Mouse (Mus musculus) embryonic facial prominence, embryonic 10.5 days (tissue): ENCODE measurements around the gene Rps3. TPM values are rescaled to one million over a fixed set of nuclear protein-coding genes. Genes with fewer than 3 reads are reported as not detected.

ENCODE experiments used
- DNase-seq: peaks from one replicate; pipeline ENCODE4 v3.0.0-alpha.2; 2017; ENCODE audit warnings: low spot score
- H3K27ac ChIP-seq: fragments of 300-500 bp; sonication (generic); replicated peaks from 2 replicates; pipeline ENCODE4 v1.5.1; 2016; ENCODE audit warnings: mild to moderate bottlenecking
- H3K27me3 ChIP-seq: fragments of 300-500 bp; sonication (generic); replicated peaks from 2 replicates; pipeline ENCODE4 v1.6.1; 2016; ENCODE audit warnings: low read depth, mild to moderate bottlenecking; ENCODE audit not compliant: poor library complexity, severe bottlenecking
- H3K36me3 ChIP-seq: fragments of 300-500 bp; sonication (generic); replicated peaks from 2 replicates; pipeline ENCODE4 v1.6.1; 2016; ENCODE audit warnings: mild to moderate bottlenecking, moderate library complexity
- H3K4me1 ChIP-seq: fragments of 300-500 bp; sonication (generic); 2 replicates; pipeline ENCODE4 v1.6.1; 2016
- H3K4me3 ChIP-seq: fragments of 300-500 bp; sonication (generic); 2 replicates; pipeline ENCODE4 v1.5.1; 2016; ENCODE audit warnings: mild to moderate bottlenecking, moderate library complexity
- H3K9me3 ChIP-seq: fragments of 300-500 bp; sonication (generic); 2 replicates; pipeline ENCODE4 v1.6.1; 2016; ENCODE audit warnings: mild to moderate bottlenecking
- WGBS: fragments of 180-500 bp; shearing (Covaris S2); methylation state at CpG from one replicate; pipeline ENCODE4 v1.1.7; 2016; 5-methylcytosine and 5-hydroxymethylcytosine counted together
- polyA plus RNA-seq: library from polyadenylated mRNA; unstranded; fragments of >200 nt; fragmentation: Nextera tagmentation; extraction: Ambion mirVana; gene quantifications from 2 replicates; pipeline ENCODE4 v1.2.1, GENCODE M21; 2016

Gene Rps3
- polyA plus RNA-seq, 1 experiment from 2014 or later = 805 TPM

DNA sequence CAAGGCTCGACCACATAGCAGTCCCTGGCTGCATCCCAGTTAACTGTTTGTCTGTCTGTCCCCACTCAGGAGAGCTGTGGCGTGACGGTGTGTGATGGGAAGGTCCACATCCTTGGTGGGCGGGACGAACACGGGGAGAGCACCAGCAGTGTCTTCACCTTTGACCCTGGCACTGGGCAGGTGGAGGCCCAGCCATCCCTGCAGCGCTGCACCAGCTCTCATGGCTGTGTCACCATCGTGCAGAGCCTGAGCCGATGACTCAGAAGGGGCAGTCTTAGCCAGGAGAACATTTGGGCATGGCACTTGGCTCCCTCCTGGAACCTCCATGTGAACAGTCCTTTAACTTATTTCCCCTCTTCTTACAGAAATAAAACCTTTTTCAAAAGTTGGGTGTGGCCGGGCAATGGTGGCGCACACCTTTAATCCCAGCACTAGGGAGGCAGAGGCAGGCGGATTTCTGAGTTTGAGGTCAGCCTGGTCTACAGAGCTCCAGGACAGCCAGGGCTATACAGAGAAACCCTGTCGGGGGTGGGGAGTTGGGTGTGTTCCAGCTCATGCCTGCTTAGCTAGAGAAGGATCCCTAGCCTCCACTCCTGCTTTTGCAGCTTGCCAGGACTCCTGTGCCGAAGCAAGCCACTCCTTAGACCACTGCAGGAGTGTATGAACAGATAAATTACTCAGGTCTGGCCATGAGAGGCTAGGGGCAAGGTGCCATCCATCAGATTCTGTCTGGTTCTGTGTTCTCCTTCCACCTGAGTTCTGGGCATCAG lies 9.7 kb downstream of the Rps3 start:
- peaks cover 21% of the 10 kb centered on the region for H3K4me1 ChIP-seq
- WGBS = 88% methylated on average over 14 of the region's 14 CpGs
- H3K36me3 ChIP-seq = peaks cover 78% of the 10 kb centered on the region
- H3K9me3 ChIP-seq = no peaks in the 10 kb centered on the region
- peaks cover 22% of the 10 kb centered on the region for H3K27me3 ChIP-seq
- no peak for DNase-seq
- no peak overlapping the region for H3K27ac ChIP-seq
- H3K4me3 ChIP-seq = no peak overlapping the region

DNA sequence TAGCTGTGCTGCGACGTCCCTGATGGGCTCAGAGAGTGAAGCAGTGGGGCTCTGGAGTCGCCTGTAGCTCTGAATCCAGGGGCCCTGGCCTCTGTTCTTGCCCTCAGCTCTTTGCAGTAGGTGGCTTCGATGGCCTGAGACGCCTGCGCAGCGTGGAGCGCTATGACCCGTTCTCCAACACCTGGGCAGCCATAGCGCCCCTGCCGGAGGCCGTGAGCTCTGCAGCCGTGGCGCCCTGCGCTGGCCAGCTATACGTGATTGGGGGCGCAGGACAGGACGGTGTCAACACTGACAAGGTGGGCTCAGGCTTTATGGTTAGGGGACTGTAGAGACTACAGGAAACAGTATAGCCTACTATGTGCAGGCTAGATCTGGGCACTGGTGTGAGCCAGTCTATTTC lies 12.0 kb downstream of the Rps3 start:
- peaks cover 39% of the 10 kb centered on the region for H3K27me3 ChIP-seq
- H3K4me1 ChIP-seq = peaks cover 39% of the 10 kb centered on the region
- peaks cover 55% of the 10 kb centered on the region for H3K36me3 ChIP-seq
- H3K27ac ChIP-seq = no peak overlapping the region
- no peak for DNase-seq
- H3K4me3 ChIP-seq = no peak overlapping the region
- WGBS = 58% methylated on average over 18 of the region's 18 CpGs
- H3K9me3 ChIP-seq = no peaks in the 10 kb centered on the region

DNA sequence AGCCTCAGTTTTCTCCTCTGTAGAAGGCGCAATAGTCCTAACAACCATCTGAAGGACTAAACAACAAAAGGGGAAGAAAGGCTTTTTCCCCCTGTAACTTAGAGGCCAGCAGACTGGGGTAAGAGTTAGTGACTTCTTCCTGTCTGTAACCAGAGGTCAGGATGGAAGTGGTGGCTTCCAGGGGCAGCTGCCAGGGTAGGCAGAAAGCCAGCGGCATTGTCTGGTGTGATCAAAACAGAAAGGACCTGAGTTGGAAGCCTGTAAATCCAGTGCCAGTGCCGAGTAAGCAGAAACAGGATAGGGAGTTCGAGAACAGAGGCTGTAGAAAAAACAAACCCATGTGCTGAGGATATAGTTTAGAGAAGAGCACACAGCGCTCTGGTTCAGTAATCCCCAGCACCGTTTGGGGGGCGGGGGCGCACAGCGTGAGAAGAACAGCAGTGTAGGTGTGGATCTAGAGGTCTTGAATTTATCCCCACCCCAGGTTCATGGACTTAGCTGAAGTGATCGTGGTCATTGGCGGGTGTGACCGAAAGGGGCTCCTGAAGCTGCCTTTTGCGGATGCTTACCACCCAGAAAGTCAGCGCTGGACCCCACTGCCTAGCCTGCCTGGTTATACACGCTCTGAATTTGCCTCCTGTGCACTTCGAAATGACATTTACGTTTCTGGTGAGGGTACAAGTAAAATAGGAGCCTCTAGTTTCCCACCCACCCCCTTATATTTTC lies 13.7 kb downstream of the Rps3 start:
- DNase-seq = no peak
- Histone ChIP-seq H3K4me3 (no peak overlapping the region), H3K9me3 (no peaks in the 10 kb centered on the region), H3K36me3 (peaks cover 42% of the 10 kb centered on the region), H3K27ac (no peak overlapping the region), H3K4me1 (peaks cover 45% of the 10 kb centered on the region), H3K27me3 (peaks cover 43% of the 10 kb centered on the region)
- WGBS = 84% methylated on average over 17 of the region's 17 CpGs

GRCm38 (mm10) chr7:99468283-99469132 lies 15.0 kb downstream of the Rps3 start:
- H3K27me3 ChIP-seq = peaks cover 43% of the 10 kb centered on the region

DNA sequence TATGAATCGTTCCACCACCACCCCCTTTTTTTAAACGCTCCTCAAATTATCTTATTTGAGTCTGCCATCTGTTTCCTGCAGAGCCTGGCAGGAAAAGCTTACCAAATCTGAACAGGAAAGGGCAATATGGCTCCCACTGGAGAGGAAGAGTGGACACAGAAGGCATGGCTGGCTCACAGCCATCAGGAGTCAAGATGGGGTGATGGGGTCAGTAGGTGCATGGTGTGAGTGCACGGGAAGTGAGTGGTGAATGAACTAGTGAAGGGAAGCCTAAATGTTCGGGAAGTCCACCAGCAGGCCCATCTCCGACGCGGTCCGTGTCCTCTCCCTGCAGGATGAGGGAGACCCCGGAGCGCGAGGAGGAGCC lies 15.6 kb downstream of the Rps3 start:
- Histone ChIP-seq H3K27ac (peak overlapping the region; percentile 90), H3K9me3 (no peaks in the 10 kb centered on the region), H3K27me3 (peaks cover 43% of the 10 kb centered on the region), H3K4me3 (peak overlapping the region; percentile 65), H3K36me3 (peaks cover 22% of the 10 kb centered on the region), H3K4me1 (peaks cover 38% of the 10 kb centered on the region)
- DNase-seq = no peak
- 26% methylated on average over 11 of the region's 11 CpGs for whole genome bisulfite sequencing

More at GRCm38 (mm10) chr7:99468283-99469132, 15.0 kb downstream of the Rps3 start:
- H3K4me3 ChIP-seq = peak overlapping the region; percentile 65
- H3K9me3 ChIP-seq = no peaks in the 10 kb centered on the region
- 3% methylated on average over 145 of the region's 145 CpGs for WGBS
- peaks cover 38% of the 10 kb centered on the region for H3K4me1 ChIP-seq
- H3K27ac ChIP-seq = peak overlapping the region; percentile 90
- peak; percentile 87 for DNase-seq
- peaks cover 28% of the 10 kb centered on the region for H3K36me3 ChIP-seq

- Histone ChIP-seq H3K27me3 (peaks cover 41% of the 10 kb centered on the region), H3K27ac (peak within 1 kb of the TSS; percentile 72), H3K4me1 (peaks cover 38% of the 10 kb centered on the region), H3K36me3 (peaks cover 5% of the 10 kb centered on the region), H3K4me3 (peak within 1 kb of the TSS; percentile 31), H3K9me3 (no peaks in the 10 kb centered on the region)
- DNase-seq = no peak
- 18% methylated on average over 8 of the region's 8 CpGs for WGBS
Observed at GRCm38 (mm10) chr7:99465811-99466210, 17.7 kb downstream of the Rps3 start, which contains the start of gene Klhl35. TSS of gene Klhl35 (plus strand) at chr7:99466004.

- 89% methylated on average over 2 of the region's 2 CpGs for WGBS
Observed at GRCm38 (mm10) chr7:99463120-99463519, 20.4 kb downstream of the Rps3 start.

DNA sequence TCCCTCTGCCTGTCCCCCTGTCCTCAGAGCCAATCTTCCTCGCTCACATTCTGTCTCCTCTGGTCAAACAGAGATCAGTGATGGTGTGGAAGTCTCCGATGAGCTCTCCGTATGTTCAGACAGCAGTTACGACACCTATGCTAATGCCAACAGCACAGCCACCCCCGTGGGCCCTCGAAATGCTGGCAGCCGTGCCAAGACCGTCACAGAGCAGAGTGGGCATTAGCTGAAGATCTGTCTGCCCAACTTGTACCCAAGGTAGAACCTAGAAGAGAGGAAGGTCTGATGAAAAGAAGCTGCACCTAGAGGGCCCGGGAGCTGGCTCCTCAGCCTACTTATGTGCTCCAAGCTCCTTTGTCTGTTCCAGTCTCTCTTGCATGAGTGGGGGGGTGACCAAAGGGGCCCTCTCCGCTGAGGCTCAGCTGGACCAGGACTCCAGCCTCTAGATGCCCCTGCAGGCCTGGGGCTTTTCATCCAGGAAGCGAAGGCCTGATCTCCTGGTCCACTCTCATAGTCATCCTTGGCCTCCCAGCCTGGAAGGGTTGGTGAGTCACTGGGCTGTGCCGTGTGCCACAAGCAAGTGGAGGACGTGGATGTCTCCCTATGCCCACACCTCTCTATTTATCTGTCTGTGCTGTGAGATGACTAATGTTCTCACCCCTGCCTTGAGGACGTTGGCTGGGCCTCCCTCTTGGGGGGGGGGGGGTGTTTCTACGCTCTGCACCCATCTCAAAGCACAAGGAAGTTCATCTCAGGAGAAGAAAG lies 23.5 kb downstream of the Rps3 start:
- H3K9me3 ChIP-seq = no peaks in the 10 kb centered on the region
- peaks cover 23% of the 10 kb centered on the region for H3K36me3 ChIP-seq
- WGBS = 91% methylated on average over 15 of the region's 15 CpGs
- DNase-seq = no peak
- no peak overlapping the region for H3K27ac ChIP-seq
- H3K4me1 ChIP-seq = no peaks in the 10 kb centered on the region
- no peaks in the 10 kb centered on the region for H3K27me3 ChIP-seq
- H3K4me3 ChIP-seq = no peak overlapping the region

More at GRCm38 (mm10) chr7:99463120-99463519, 20.4 kb downstream of the Rps3 start:
- H3K27ac ChIP-seq = no peak overlapping the region
- H3K9me3 ChIP-seq = no peaks in the 10 kb centered on the region
- H3K4me3 ChIP-seq = no peak overlapping the region
- peaks cover 23% of the 10 kb centered on the region for H3K4me1 ChIP-seq
- peaks cover 17% of the 10 kb centered on the region for H3K36me3 ChIP-seq
- DNase-seq = no peak
- H3K27me3 ChIP-seq = peaks cover 20% of the 10 kb centered on the region

- 91% methylated on average over 8 of the region's 8 CpGs for WGBS
- H3K36me3 ChIP-seq = peaks cover 23% of the 10 kb centered on the region
- no peak overlapping the region for H3K27ac ChIP-seq
- no peaks in the 10 kb centered on the region for H3K27me3 ChIP-seq
- H3K4me3 ChIP-seq = no peak overlapping the region
- H3K9me3 ChIP-seq = no peaks in the 10 kb centered on the region
- H3K4me1 ChIP-seq = peaks cover 2% of the 10 kb centered on the region; the same call in 1 of the 2 replicates
- DNase-seq = no peak
Observed at GRCm38 (mm10) chr7:99458849-99459248, 24.7 kb downstream of the Rps3 start.

DNA sequence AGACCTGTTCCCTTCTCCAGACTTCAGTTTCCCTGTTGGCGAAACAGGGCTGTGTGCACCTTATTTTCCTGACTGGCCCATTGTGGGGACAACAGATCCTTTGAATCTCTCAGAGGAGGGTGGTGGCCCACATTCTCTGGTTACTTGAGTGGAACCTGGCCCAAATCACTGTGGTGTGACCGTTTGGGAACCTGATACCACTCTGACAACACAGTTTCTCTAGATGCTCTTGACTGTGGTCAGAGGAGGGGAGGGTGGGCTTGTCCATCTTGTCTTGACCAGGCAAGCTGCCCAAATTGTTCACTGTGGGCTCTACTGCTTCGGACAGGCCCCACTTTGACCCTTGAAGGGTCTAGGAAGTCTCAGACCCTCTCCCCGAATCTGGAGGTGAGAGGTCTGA lies 29.5 kb downstream of the Rps3 start:
- Histone ChIP-seq H3K9me3 (no peaks in the 10 kb centered on the region), H3K4me1 (peaks cover 15% of the 10 kb centered on the region), H3K27me3 (no peaks in the 10 kb centered on the region), H3K36me3 (peaks cover 6% of the 10 kb centered on the region), H3K4me3 (no peak overlapping the region), H3K27ac (peak overlapping the region; percentile 19; the same call in 1 of the 2 replicates)
- 77% methylated on average over 4 of the region's 4 CpGs for WGBS
- no peak for DNase-seq

- H3K4me1 ChIP-seq = peaks cover 26% of the 10 kb centered on the region
- WGBS = 84% methylated on average over 7 of the region's 7 CpGs
- H3K4me3 ChIP-seq = no peak overlapping the region
- no peak for DNase-seq
- no peaks in the 10 kb centered on the region for H3K9me3 ChIP-seq
- H3K36me3 ChIP-seq = peaks cover 6% of the 10 kb centered on the region; the same call in 1 of the 2 replicates
- H3K27ac ChIP-seq = no peak overlapping the region
- H3K27me3 ChIP-seq = no peaks in the 10 kb centered on the region
Observed at GRCm38 (mm10) chr7:99452859-99453258, 30.7 kb downstream of the Rps3 start.
